Mouse (Mus musculus) heart, adult 8-10 months (tissue): ENCODE results near the gene Ldlrad3. TPM values are rescaled to one million over a fixed set of nuclear protein-coding genes. Genes with fewer than 3 reads are reported as not detected.

ENCODE experiments used
- DNase-seq: peaks from one replicate; pipeline ENCODE4 v3.0.0; 2022; ENCODE audit warnings: low spot score
- total RNA-seq, 4 experiments: library from RNA; stranded (reverse); gene quantifications; 2 replicates each; pipeline ENCODE4 v1.2.4; 2022

Ldlrad3 gene
- total RNA-seq, 4 experiments from 2014 or later, result 3.1 to 3.7 (median 3.4) TPM

GRCm38 (mm10) chr2:102144311-102144710, 41.9 kb downstream of the Ldlrad3 start:
- DNase-seq, result no peak

- DNase-seq, result no peak
Measured at GRCm38 (mm10) chr2:102142654-102143271, 43.4 kb downstream of the Ldlrad3 start.

DNA sequence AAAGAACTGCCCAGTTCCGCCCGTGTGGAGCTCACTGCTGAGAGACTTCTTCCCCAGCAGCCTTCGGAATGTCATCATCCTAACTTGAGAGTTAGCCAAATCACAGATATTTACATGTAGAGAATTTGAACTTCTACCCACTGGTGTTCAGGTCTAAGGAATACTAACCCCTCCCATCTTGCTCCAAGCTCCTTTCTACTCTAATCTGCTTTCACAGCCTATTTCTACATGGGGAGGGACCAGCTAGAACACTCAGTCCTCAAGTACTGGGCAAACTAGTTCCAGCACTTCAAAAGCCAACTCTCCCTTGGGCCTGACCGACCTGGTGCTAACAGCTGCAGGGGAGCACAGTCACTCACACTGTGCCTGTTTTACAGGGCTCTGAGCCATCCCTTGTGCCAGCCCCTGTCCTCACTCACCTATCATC, 44.0 kb downstream of the Ldlrad3 start:
- DNase-seq, result peak; percentile 65

GRCm38 (mm10) chr2:102141199-102141598, 45.0 kb downstream of the Ldlrad3 start:
- no peak for DNase-seq

DNA sequence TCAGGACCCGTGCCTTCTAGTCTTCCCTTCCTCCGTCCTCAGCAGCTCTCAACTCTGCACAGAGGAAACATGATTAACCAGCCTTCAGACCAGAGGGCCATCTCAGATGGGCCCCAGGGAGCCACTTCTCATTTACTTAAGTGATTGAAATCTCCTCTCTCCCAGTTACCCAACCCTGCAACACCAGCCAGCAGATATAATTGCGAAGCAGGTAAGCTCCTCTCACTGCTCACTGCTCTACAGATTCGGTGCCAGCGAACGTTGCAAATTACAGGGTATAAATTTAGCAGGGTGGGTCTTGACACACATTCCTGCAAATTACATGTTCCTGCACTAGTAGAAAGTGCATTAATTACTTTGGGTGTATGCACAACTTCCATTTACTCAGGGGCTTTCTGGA, 48.3 kb downstream of the Ldlrad3 start:
- no peak for DNase-seq

GRCm38 (mm10) chr2:102136184-102136583, 50.0 kb downstream of the Ldlrad3 start:
- DNase-seq, result no peak

GRCm38 (mm10) chr2:102134510-102135262, 51.5 kb downstream of the Ldlrad3 start:
- DNase-seq, result no peak

GRCm38 (mm10) chr2:102132945-102133558, 53.1 kb downstream of the Ldlrad3 start:
- no peak for DNase-seq

- no peak for DNase-seq
Measured at GRCm38 (mm10) chr2:102130198-102130845, 55.9 kb downstream of the Ldlrad3 start.

DNA sequence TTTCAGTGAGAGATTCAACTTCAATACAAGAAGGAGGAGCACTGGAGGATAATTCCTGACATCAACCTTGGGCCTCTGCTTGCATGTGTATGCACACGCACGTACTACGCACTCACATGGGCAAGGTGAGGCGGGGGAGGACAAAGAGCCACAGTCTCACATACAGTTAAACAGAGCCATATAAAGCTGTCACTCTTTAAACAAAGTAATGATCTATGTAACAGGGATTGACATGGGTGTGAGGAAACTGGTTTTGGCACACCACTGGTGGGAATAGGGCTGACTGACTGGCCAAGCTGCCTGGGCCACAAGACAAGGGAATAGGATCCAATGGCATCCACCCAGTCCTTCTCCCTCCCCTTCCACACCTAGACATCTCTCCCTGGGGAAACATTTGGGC, 57.0 kb downstream of the Ldlrad3 start:
- DNase-seq, result no peak

DNA sequence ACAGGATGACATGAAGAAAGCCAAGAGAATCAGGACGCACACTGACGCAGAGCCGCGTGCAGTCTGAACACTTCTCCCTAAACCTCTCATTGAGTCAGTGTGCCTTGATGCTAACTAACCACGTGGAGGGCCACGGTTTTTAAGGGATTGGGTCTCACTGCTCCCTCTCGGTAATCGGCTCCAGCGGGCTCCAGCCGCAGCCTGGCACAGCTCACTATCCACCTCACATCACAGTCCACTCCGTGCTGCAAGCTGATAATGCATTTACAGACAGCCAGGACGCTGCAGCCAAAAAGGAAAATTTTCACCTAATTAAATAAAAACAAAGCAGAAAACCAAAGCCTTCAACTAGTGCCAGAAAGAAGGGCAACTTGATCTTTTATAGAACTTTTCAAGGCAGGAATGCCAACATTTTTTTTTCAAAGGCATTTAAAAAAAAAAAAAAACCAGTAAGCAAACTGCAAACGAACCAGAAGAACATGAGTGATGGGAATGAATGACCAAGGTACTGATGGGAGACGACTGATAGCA, 57.6 kb downstream of the Ldlrad3 start:
- no peak for DNase-seq

GRCm38 (mm10) chr2:102127791-102128387, 58.3 kb downstream of the Ldlrad3 start:
- no peak for DNase-seq

DNA sequence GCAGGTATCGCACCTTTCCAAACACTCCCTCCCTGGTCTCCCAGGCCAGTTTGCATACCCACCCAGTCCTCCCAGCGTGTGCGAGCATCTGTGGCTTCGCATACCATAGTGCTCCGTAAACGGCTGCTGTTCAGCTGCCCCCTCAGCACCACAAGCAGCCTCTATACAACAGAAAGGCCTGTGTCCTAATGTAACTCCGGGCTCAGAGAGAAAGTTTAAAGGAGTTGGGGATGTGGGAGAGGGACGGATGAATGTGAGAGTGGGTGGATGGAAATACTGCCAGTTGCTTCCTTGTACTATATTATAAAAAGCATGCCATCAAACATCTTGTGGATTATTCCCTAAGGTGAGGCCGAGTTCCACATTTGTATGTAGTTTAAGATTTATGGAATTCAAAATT, 59.0 kb downstream of the Ldlrad3 start:
- no peak for DNase-seq

GRCm38 (mm10) chr2:102126076-102126475, 60.1 kb downstream of the Ldlrad3 start:
- no peak for DNase-seq

DNA sequence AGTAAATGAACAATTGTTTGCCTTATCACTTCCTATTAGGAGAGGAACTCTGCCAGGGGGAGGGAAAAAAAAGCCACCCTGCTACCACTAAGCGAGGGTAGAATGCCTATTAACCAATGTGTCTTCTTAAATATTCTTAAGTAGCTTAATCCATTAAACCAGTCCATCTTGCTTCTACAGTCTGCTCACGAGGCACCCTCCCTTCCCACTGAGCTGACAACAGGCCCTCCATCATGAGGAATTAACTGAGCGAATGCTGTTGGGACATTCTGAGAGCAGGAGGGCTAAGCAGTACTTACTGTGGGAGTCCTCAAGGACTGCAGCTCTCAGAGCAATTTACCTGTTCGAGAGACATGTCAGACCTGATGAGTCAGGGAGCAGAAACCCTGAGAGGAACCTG, 61.1 kb downstream of the Ldlrad3 start:
- DNase-seq, result no peak

GRCm38 (mm10) chr2:102122146-102122515, 64.1 kb downstream of the Ldlrad3 start:
- no peak for DNase-seq

DNA sequence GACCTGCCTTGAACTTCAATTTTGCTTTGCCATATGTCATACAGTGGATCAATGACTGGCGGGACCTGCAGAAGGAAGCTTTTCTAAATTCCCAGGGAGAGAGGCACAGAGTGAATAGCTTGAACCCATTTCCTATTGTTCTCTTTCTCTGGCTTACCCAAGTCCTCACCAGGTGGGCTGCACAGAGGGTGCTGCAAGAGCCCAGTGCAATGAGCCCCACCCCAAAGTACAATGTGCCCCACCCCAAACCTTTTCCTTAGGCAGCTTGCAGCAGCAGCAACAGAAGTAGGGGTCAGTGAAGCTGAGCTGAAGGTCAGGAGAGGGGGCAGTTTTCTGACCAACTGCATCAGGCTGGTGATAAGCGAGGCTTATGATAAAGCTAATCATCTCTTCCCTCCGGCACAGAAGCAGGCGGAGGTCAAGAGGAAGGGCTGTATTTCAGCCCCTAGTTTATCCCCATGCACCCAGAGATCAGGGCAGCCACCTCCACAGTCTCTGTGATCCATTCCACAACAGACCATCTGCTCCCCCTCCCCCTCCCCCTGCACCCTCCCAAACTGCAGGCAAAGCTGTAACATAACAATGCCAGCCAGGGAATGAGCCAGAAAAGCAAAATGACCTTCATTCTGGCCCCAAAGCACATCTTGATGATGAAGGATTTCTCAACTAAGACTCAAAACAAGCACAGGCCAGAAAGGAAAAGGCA, 64.6 kb downstream of the Ldlrad3 start:
- DNase-seq, result no peak

DNA sequence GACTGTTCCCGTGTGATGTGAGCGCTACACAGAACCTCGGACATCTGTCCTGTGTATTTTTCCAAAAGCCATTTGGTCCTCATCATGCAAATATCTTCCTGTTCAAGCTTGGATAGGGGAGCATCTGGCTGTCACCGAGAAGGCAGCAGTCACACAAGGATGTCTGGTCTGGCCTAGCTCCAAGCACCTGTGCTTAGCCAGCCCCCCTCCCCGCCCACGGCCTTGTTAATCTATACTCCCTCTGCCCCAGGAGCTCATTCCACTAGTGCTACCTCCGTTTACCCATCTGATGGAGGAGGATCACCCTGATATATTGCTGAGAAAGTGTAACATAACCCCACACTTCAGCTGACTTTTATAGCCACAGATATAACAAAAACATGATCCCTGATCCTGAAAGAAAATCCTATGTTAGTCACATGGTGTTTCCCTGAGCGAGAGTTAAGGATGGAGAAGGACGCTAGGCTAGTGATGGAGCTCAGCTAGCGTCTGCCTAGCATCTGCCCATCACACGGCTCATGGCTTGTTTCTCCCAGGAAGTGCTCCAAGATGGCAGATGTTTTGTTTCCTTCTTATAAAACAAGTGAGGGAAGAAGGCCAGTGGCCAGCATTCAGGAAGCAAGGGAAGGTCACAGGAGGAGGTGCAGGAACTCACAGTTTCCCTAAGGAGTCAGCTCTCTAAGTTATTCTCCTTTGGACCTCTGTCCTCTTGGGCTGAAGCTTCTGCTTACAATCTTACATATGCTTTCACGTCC, 66.3 kb downstream of the Ldlrad3 start:
- DNase-seq, result peak; percentile 56

GRCm38 (mm10) chr2:102118988-102119460, 67.2 kb downstream of the Ldlrad3 start:
- peak; percentile 54 for DNase-seq

DNA sequence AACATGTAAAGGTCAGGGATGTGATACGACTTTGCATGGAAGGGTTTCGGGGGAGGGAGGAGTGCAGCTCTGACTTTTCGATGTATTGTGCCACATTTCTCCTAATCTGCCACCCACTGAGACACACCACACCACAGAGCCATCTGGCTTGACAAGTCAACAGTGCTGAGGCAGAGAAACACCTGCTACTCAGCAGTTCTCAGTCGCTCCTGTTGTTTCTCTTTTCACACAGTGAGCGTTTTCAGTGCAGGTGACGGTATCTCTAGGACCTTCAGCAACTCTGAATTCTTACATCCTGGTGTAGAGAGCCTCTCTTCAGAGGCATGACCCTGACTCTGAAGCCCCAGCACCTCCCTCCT, 68.8 kb downstream of the Ldlrad3 start:
- no peak for DNase-seq
